21 mouse cellular contexts compared by ENCODE assay signal in genomic region chr1:137906477-137906876, GRCm38 (mm10).
A peak's percentile ranks its signal among the peaks of the same experiment; 100 is the strongest.
DNase-seq lines count a peak whose midpoint lies in the region; ATAC-seq and TF ChIP-seq lines count a peak whose summit lies in the region.
"Had no signal": no experiment of that assay in that cellular context is flagged by ENCODE, and none has a peak within 500 bp of the region (broad histone marks: within the 10 kb centered on the region; RNA-seq: fewer than 3 reads in every experiment).

No protein-coding gene starts in this region.

- 0 out of 2 replicates have a peak overlapping the region, but pooled peaks have one; percentile 7 for H3K4me2 ChIP-seq in forebrain, embryonic 14.5 days (ENCODE audit: low read length)
- H3K4me2 ChIP-seq in forebrain, embryonic 11.5 days (ENCODE audit: low read depth, low read length, severe bottlenecking) = no peak overlapping the region
- H3K4me2 ChIP-seq: heart, embryonic 11.5 days; liver, embryonic 13.5 days had no signal

- no peak for ATAC-seq in forebrain, embryonic 14.5 days
- no peak for ATAC-seq in forebrain, embryonic 11.5 days (replicated peaks; ENCODE audit: low FRiP score)
- ATAC-seq: CD4-positive, CD25-positive, alpha-beta regulatory T cell, adult 4 months; Patski had no signal

- peaks cover 36% of the 10 kb centered on the region for H3K4me1 ChIP-seq in forebrain, embryonic 14.5 days (ENCODE audit: control insufficient read depth, insufficient read depth, low read length)
- peaks cover 11% of the 10 kb centered on the region; the same call in 1 of the 2 replicates for H3K4me1 ChIP-seq in forebrain, embryonic 11.5 days (replicated peaks; ENCODE audit: control insufficient read depth, insufficient read depth, low read length)
- peaks cover 5% of the 10 kb centered on the region for H3K4me1 ChIP-seq in thymus, adult 2 months (replicated peaks; ENCODE audit: control insufficient read depth, insufficient read depth, low read length)
- H3K4me1 ChIP-seq in limb, embryonic 10.5 days = peaks cover 36% of the 10 kb centered on the region

- H3K9ac ChIP-seq in forebrain, embryonic 14.5 days (ENCODE audit: low read length) = no peak overlapping the region
- no peak overlapping the region for H3K9ac ChIP-seq in forebrain, embryonic 11.5 days (ENCODE audit: low read length)
- H3K9ac ChIP-seq: embryonic facial prominence, embryonic 13.5 days; liver, embryonic 13.5 days had no signal

- TF ChIP-seq CTCF in thymus, adult 2 months (IDR thresholded peaks at IDR 0.05; ENCODE audit: borderline replicate concordance, control insufficient read depth, extremely low read depth, insufficient read depth, low read length, poor library complexity) = no peak

- 8% methylated on average over 3 of the region's 3 CpGs for whole genome bisulfite sequencing in forebrain, embryonic 14.5 days
- 37% methylated on average over 3 of the region's 3 CpGs for WGBS in forebrain, embryonic 11.5 days
- 75% methylated on average over 3 of the region's 3 CpGs for WGBS in thymus, adult 2 months
- WGBS in limb, embryonic 10.5 days = 53% methylated on average over 3 of the region's 3 CpGs

- H3K27ac ChIP-seq in forebrain, embryonic 14.5 days (ENCODE audit: low read depth, low read length) = no peak overlapping the region
- no peak overlapping the region for H3K27ac ChIP-seq in forebrain, embryonic 11.5 days (ENCODE audit: low read depth, low read length)
- peak overlapping the region; percentile 40 for H3K27ac ChIP-seq in thymus, adult 2 months (ENCODE audit: control insufficient read depth, insufficient read depth, low read length)
- H3K27ac ChIP-seq in limb, embryonic 10.5 days = peak overlapping the region; percentile 53; the same call in 1 of the 2 replicates
- H3K27ac ChIP-seq: liver, embryonic 13.5 days had no signal

- H3K27me3 ChIP-seq in forebrain, embryonic 14.5 days (replicated peaks; ENCODE audit: control insufficient read depth, insufficient read depth, low read length) = no peaks in the 10 kb centered on the region
- no peaks in the 10 kb centered on the region for H3K27me3 ChIP-seq in forebrain, embryonic 11.5 days (ENCODE audit: control insufficient read depth, insufficient read depth, low read length)
- H3K27me3 ChIP-seq in thymus, adult 2 months (ENCODE audit: control insufficient read depth, insufficient read depth, low read length) = no peaks in the 10 kb centered on the region
- H3K27me3 ChIP-seq in limb, embryonic 10.5 days (ENCODE audit: low read depth, poor library complexity, severe bottlenecking) = no peaks in the 10 kb centered on the region
- H3K27me3 ChIP-seq: embryonic facial prominence, embryonic 13.5 days; hindbrain, embryonic 13.5 days; liver, embryonic 13.5 days; Patski had no signal

- TF ChIP-seq POLR2A in thymus, adult 2 months (IDR thresholded peaks at IDR 0.05; ENCODE audit: control insufficient read depth, extremely low read depth, insufficient read depth, low read length, poor library complexity) = no peak

- H3K9me3 ChIP-seq in forebrain, embryonic 14.5 days (replicated peaks; ENCODE audit: control insufficient read depth, low read length) = no peaks in the 10 kb centered on the region
- no peaks in the 10 kb centered on the region for H3K9me3 ChIP-seq in forebrain, embryonic 11.5 days (ENCODE audit: control insufficient read depth, low read length)
- no peaks in the 10 kb centered on the region for H3K9me3 ChIP-seq in limb, embryonic 10.5 days (replicated peaks)
- H3K9me3 ChIP-seq: embryonic facial prominence, embryonic 13.5 days; hindbrain, embryonic 13.5 days; liver, embryonic 13.5 days had no signal

- H3K36me3 ChIP-seq in forebrain, embryonic 14.5 days (ENCODE audit: control insufficient read depth, insufficient read depth, low read length) = 0 out of 2 replicates have a peak, but pooled peaks cover 7% of the 10 kb centered on the region
- H3K36me3 ChIP-seq in forebrain, embryonic 11.5 days (ENCODE audit: control insufficient read depth, insufficient read depth, low read length) = no peaks in the 10 kb centered on the region
- peaks cover 81% of the 10 kb centered on the region for H3K36me3 ChIP-seq in thymus, adult 2 months (ENCODE audit: control insufficient read depth, insufficient read depth, low read length)
- H3K36me3 ChIP-seq in limb, embryonic 10.5 days = peaks cover 39% of the 10 kb centered on the region
- H3K36me3 ChIP-seq: liver, embryonic 13.5 days had no signal

- DNase-seq in forebrain, embryonic 14.5 days (ENCODE audit: low spot score) = no peak
- no peak for DNase-seq in forebrain, embryonic 11.5 days (ENCODE audit: low spot score)
- no peak for DNase-seq in thymus, adult 2 months
- no peak for DNase-seq in thymus, postnatal 25 days
- DNase-seq in limb, embryonic 10.5 days (ENCODE audit: low spot score) = no peak
- DNase-seq in adrenal gland, postnatal 36 days = no peak
- no peak for DNase-seq in Muller cell, postnatal 12 days (ENCODE audit: inconsistent ontology term)
- DNase-seq: adrenal gland, adult 2 months; cerebellum, adult 18-20 months; cerebellum, postnatal 25 days; heart, postnatal 10 days; liver, embryonic 13.5 days; lung, adult 2 months; lung, postnatal 14 days; thymus, adult 18-20 months had no signal

- no peak overlapping the region for H3K4me3 ChIP-seq in forebrain, embryonic 14.5 days (ENCODE audit: low read depth, low read length)
- H3K4me3 ChIP-seq in forebrain, embryonic 11.5 days (ENCODE audit: low read depth, low read length) = no peak overlapping the region
- H3K4me3 ChIP-seq in thymus, adult 2 months (ENCODE audit: control insufficient read depth, insufficient read depth, low read length) = no peak overlapping the region
- peak overlapping the region; percentile 26 for H3K4me3 ChIP-seq in limb, embryonic 10.5 days
- H3K4me3 ChIP-seq: embryonic facial prominence, embryonic 13.5 days; erythroblast, embryonic 14.5 days; hindbrain, embryonic 13.5 days; liver, embryonic 13.5 days had no signal

Comparison
In these comparisons a context has a peak if more than half of its experiments do, and no peak if none do; other contexts are left out.
1. H3K27ac ChIP-seq: peak in thymus, adult 2 months (single experiment) and limb, embryonic 10.5 days (single experiment); none in forebrain, embryonic 14.5 days (single experiment) and forebrain, embryonic 11.5 days (single experiment).